Mouse (Mus musculus) cerebellum, adult 2 months (tissue): ENCODE data around the gene Nanog. TPM values are rescaled to one million over a fixed set of nuclear protein-coding genes. Genes with fewer than 3 reads are reported as not detected.

Source experiments
- DNase-seq, 2 experiments: peaks; one replicate each; pipeline ENCODE4 v3.0.0; 2021
- H3K27ac ChIP-seq: fragments of 200-500 bp; 2 replicates; pipeline ENCODE4 v1.5.1; 2012; ENCODE audit warnings: low read length, control low read depth, inconsistent platforms; ENCODE audit not compliant: insufficient read depth
- H3K27me3 ChIP-seq: fragments of 200-500 bp; 2 replicates; pipeline ENCODE4 v1.6.1; 2012; ENCODE audit warnings: inconsistent platforms, mild to moderate bottlenecking, low read length, moderate library complexity; ENCODE audit not compliant: control insufficient read depth, insufficient read depth
- H3K4me1 ChIP-seq: fragments of 200-500 bp; 2 replicates; pipeline ENCODE4 v1.6.1; 2011; ENCODE audit warnings: low read length; ENCODE audit not compliant: control insufficient read depth, insufficient read depth
- H3K4me3 ChIP-seq: fragments of 200-500 bp; replicated peaks from 2 replicates; pipeline ENCODE3; 2011; ENCODE audit warnings: mild to moderate bottlenecking, low read depth, low read length, control low read depth; ENCODE audit not compliant: insufficient read depth
- CTCF ChIP-seq: fragments of 200-500 bp; IDR thresholded peaks from 2 replicates; pipeline ENCODE4 v1.5.1; 2011; ENCODE audit warnings: low read depth, mild to moderate bottlenecking, control low read depth, low read length, moderate library complexity, borderline replicate concordance; ENCODE audit not compliant: insufficient read depth
- POLR2A ChIP-seq: fragments of 200-500 bp; IDR thresholded peaks from 2 replicates; pipeline ENCODE4 v1.6.1; 2011; ENCODE audit warnings: low read length, control low read depth, borderline replicate concordance; ENCODE audit not compliant: insufficient read depth
- WGBS: fragments of 180-500 bp; shearing (Covaris S2); methylation state at CpG from one replicate; pipeline ENCODE4 v1.1.7; 2018; 5-methylcytosine and 5-hydroxymethylcytosine counted together
- polyA plus RNA-seq: library from polyadenylated mRNA; depleted of rRNA; stranded (reverse); fragments of >200 nt; gene quantifications from 2 replicates; pipeline ENCODE4 v1.2.3, GENCODE M21; 2012

The Nanog gene
- polyA plus RNA-seq, 1 experiment, result 0.07 TPM

GRCm38 (mm10) chr6:122667715-122668114 is 39.6 kb upstream of the Nanog start:
- TF ChIP-seq POLR2A (no peak), CTCF (no peak)
- no peaks in the 10 kb centered on the region for H3K27me3 ChIP-seq
- DNase-seq, result no peak
- no peak overlapping the region for H3K4me3 ChIP-seq
- no peak overlapping the region for H3K27ac ChIP-seq
- WGBS, result 71% methylated on average over 5 of the region's 5 CpGs
- H3K4me1 ChIP-seq, result peaks cover 6% of the 10 kb centered on the region

GRCm38 (mm10) chr6:122668823-122669222 is 38.5 kb upstream of the Nanog start:
- WGBS, result 76% methylated on average over 5 of the region's 5 CpGs
- TF ChIP-seq CTCF (no peak), POLR2A (no peak)
- peak in 1 of 2 experiments; percentile 7 for DNase-seq
- H3K27me3 ChIP-seq, result no peaks in the 10 kb centered on the region
- peaks cover 4% of the 10 kb centered on the region; the same call in 1 of the 2 replicates for H3K4me1 ChIP-seq
- no peak overlapping the region for H3K27ac ChIP-seq
- H3K4me3 ChIP-seq, result no peak overlapping the region

- WGBS, result 4% methylated on average over 19 of the region's 19 CpGs
- Histone ChIP-seq H3K4me3 (peak overlapping the region; percentile 46), H3K27ac (no peak overlapping the region)
Observed at GRCm38 (mm10) chr6:122669406-122670200, 37.7 kb upstream of the Nanog start.

GRCm38 (mm10) chr6:122670201-122670551 is 37.1 kb upstream of the Nanog start:
- 32% methylated on average over 10 of the region's 10 CpGs for WGBS
- peak in 1 of 2 experiments; percentile 39 for DNase-seq
- TF ChIP-seq CTCF (no peak), POLR2A (no peak)
- H3K4me1 ChIP-seq, result peaks cover 4% of the 10 kb centered on the region; the same call in 1 of the 2 replicates
- H3K4me3 ChIP-seq, result peak overlapping the region; percentile 45
- no peaks in the 10 kb centered on the region for H3K27me3 ChIP-seq
- peak overlapping the region; percentile 58; the same call in 1 of the 2 replicates for H3K27ac ChIP-seq

More at GRCm38 (mm10) chr6:122669406-122670200, 37.7 kb upstream of the Nanog start:
- Histone ChIP-seq H3K27me3 (no peaks in the 10 kb centered on the region), H3K4me1 (peaks cover 4% of the 10 kb centered on the region; the same call in 1 of the 2 replicates)
- DNase-seq, result peak; percentile 96 to 99
- peak; percentile 100 for TF ChIP-seq CTCF
- TF ChIP-seq POLR2A, result no peak

GRCm38 (mm10) chr6:122670841-122671240 is 36.4 kb upstream of the Nanog start:
- Histone ChIP-seq H3K4me3 (no peak overlapping the region), H3K27ac (no peak overlapping the region), H3K27me3 (no peaks in the 10 kb centered on the region), H3K4me1 (peaks cover 4% of the 10 kb centered on the region; the same call in 1 of the 2 replicates)
- DNase-seq, result no peak
- WGBS, result 89% methylated on average over 4 of the region's 4 CpGs
- TF ChIP-seq POLR2A (no peak), CTCF (no peak)

- Histone ChIP-seq H3K4me1 (peaks cover 4% of the 10 kb centered on the region; the same call in 1 of the 2 replicates), H3K27ac (no peak overlapping the region), H3K4me3 (no peak overlapping the region), H3K27me3 (no peaks in the 10 kb centered on the region)
- no peak for DNase-seq
- no peak for TF ChIP-seq POLR2A
- TF ChIP-seq CTCF, result no peak
- WGBS, result 63% methylated on average over 8 of the region's 8 CpGs
Observed at GRCm38 (mm10) chr6:122672746-122673145, 34.5 kb upstream of the Nanog start.

- no peaks in the 10 kb centered on the region for H3K4me1 ChIP-seq
- 43% methylated on average over 3 of the region's 3 CpGs for WGBS
- H3K27ac ChIP-seq, result no peak overlapping the region
- TF ChIP-seq CTCF, result no peak
- no peak for TF ChIP-seq POLR2A
- no peak overlapping the region for H3K4me3 ChIP-seq
- no peak for DNase-seq
- no peaks in the 10 kb centered on the region for H3K27me3 ChIP-seq
Observed at GRCm38 (mm10) chr6:122682646-122683045, 24.6 kb upstream of the Nanog start.

GRCm38 (mm10) chr6:122686709-122687108 is 20.6 kb upstream of the Nanog start:
- H3K4me1 ChIP-seq, result no peaks in the 10 kb centered on the region
- WGBS, result 88% methylated on average over 13 of the region's 13 CpGs
- DNase-seq, result no peak
- TF ChIP-seq CTCF, result no peak
- no peak for TF ChIP-seq POLR2A
- no peak overlapping the region for H3K27ac ChIP-seq
- H3K27me3 ChIP-seq, result no peaks in the 10 kb centered on the region
- no peak overlapping the region for H3K4me3 ChIP-seq
